Mouse (Mus musculus): ENCODE measurements around the gene Tmem108. TPM values are rescaled to one million over a fixed set of nuclear protein-coding genes. Genes with fewer than 3 reads are reported as not detected.

The Tmem108 gene
- 10 to 100 TPM; 30.3 to 35.6 (median 33.9) TPM for total RNA-seq (2022)

GRCm38 (mm10) chr9:103761647-103762084, at the start of gene Tmem108:
Tmem108 (minus strand) TSS chr9:103761837.
- peak; percentile 90 for DNase-seq (ENCODE audit: low spot score in 2 of 2)

GRCm38 (mm10) chr9:103789029-103789428, 27.4 kb upstream of the Tmem108 start:
- DNase-seq (ENCODE audit: low spot score in 2 of 2) = no peak

DNA sequence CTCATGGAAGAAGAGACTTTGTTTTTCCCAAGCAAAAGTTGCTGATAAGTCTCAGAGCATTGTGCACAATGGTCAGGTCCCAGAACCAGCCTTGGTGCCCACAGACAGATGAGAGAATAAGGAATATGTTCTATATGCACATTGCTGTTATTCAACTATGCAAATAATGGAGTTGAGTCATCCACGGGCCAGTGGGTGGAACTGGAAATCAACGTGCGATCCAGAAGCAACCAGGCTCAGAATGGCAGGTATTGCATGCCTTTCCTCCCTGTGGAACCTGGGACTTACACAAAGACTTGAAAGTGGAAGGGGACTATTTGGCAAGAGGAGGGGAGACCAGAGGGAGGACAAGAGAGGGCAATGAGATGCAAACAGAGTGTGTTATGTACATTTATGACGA, 22.5 kb upstream of the Tmem108 start:
- DNase-seq (ENCODE audit: low spot score in 2 of 2) = no peak

GRCm38 (mm10) chr9:103783276-103783675, 21.6 kb upstream of the Tmem108 start:
- no peak for DNase-seq (ENCODE audit: low spot score in 2 of 2)

- DNase-seq (ENCODE audit: low spot score in 2 of 2) = no peak
These were observed 20.7 kb upstream of the Tmem108 start for GRCm38 (mm10) chr9:103782306-103782705.

GRCm38 (mm10) chr9:103781407-103781806, 19.8 kb upstream of the Tmem108 start:
- DNase-seq (ENCODE audit: low spot score in 2 of 2) = no peak

DNA sequence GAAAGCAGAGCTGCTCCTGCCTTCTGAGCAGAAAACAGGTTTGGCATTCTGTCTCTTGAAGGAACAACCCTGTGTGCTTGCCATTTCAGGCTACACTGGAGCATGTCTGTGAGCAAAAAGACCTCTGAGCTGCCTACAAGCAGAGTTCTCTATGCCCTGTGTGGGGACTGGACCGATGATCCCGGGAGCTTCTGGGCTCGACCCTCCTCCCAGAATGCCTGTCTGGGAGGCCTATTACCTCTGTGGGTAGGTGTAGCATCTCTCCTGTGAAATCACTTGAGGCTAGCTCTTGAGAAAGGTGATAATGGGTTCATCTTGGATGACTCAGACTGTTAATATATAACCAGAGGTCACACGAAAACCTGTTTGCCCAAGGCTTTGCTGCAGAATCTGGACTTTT, 19.0 kb upstream of the Tmem108 start:
- DNase-seq (ENCODE audit: low spot score in 2 of 2) = no peak

DNA sequence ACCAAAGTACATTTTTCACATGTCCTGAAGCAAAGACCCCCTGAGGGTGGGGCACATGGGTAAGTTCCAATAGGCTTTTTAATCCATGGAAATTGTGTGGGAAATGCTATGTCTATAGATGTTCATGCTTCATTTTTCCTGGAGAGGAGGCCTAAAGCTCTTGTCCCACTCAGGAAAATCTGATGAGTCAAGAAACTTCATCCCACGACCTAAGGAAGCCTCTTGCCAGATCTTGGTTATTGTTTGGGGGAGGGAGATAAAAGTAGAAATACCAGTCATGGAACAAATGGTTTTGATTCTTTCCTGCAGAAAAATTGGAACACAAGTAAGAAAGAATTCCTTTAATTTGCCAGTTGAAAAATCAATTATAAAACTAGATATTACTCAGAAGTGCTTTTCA, 16.5 kb upstream of the Tmem108 start:
- no peak for DNase-seq (ENCODE audit: low spot score in 2 of 2)

DNA sequence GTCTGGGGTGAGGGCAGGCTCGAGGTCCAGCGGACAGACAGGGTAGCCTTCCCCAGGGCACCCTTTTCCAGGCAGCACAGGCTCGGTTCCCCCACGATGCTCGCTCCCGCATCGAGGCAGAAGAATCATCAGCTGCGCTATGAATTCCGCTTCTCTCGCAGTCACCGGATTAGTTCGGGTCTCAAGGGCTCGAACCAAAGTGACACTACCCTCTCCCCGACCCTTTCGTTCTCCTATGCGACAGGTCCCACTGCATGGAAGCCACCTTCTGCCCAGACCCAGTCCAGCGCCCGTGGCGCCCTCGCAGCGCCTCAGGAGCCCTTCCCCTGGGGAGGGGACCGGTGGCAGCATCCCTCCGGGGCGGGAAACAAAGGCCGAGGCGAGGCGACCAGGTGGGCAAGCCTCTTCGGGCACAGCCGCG, 476 bp downstream of the Tmem108 start:
- DNase-seq (ENCODE audit: low spot score in 2 of 2) = no peak

- DNase-seq (ENCODE audit: low spot score in 2 of 2) = no peak
These were observed 1.3 kb downstream of the Tmem108 start for GRCm38 (mm10) chr9:103760356-103760755.

- no peak for DNase-seq (ENCODE audit: low spot score in 2 of 2)
These were observed 1.8 kb downstream of the Tmem108 start for GRCm38 (mm10) chr9:103759829-103760228.

DNA sequence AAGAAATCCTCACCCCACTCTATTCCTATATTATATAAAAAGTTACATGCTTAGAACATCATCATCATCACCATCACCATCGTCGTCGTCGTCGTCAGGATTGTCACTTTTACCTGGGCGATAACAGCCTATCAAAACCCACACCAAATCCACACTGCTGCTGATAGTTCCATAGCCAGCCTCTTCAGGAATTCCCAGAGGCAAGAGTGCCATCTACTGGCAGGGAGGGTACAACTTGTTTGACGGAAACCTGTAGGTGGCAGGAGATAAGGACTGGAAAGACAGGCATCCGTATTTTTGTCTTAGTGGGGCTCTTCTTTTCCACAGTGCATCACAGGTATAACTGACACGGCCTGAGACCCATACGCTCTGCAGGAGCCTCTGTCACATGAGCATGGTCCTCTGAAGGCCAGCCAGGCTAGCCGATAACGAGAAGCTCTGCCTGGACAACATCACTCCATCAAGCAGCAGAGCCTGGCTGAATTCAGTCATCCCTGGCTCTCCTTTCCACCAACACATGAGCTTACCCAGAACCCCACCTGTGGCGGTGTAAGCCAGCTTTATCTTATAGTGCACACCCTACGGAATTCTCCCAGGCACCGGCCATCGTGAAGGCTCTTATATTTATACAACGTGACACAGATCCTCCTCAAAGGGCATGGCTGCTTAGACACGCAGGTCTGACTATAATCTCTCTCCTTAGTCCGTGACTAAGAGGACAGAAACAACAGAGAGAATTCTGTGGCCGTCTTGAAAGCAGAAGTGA, 2.5 kb downstream of the Tmem108 start:
- peak; percentile 77 to 90 for DNase-seq (ENCODE audit: low spot score in 2 of 2)

DNA sequence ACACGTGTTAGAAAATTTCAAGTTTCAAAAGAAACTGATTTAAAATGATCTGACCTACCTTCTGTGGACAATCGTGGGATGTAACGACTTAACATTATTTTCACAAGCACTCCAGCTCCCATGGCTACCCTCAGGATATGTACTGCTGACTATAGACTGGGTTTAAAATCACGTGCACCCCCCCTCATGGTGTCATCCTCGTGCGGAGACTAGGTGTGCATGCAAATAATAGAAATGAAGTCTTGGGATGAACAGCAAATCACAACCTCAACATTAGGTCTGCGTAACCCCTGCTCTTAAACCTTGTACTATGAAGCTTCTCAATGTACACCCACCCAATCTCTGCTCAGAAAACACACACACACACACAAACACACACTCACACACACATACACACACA, 3.4 kb downstream of the Tmem108 start:
- DNase-seq (ENCODE audit: low spot score in 2 of 2) = no peak

- no peak for DNase-seq (ENCODE audit: low spot score in 2 of 2)
These were observed 9.0 kb downstream of the Tmem108 start for GRCm38 (mm10) chr9:103752618-103753017.

DNA sequence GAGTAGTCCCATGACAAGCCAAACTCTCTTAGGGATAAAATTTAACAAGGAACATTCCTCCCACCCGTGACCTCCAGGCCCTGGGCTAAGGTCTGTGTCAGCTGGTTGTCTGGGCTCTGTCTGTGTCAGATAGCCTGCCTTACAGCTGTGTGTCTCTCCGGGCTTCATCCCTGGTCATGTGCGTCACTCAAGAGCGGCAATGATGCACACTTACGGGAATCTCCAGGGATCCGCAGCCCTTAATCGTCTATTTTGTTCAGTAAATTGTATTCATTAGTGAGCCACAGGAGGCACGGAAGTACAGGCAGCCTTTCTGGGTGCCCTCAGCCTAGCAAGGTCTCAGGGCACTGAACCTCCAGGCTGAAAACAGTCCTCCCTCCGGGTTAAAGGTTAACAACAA, 10.1 kb downstream of the Tmem108 start:
- no peak for DNase-seq (ENCODE audit: low spot score in 2 of 2)

- no peak for DNase-seq (ENCODE audit: low spot score in 2 of 2)
These were observed 11.1 kb downstream of the Tmem108 start for GRCm38 (mm10) chr9:103750491-103750890.

DNA sequence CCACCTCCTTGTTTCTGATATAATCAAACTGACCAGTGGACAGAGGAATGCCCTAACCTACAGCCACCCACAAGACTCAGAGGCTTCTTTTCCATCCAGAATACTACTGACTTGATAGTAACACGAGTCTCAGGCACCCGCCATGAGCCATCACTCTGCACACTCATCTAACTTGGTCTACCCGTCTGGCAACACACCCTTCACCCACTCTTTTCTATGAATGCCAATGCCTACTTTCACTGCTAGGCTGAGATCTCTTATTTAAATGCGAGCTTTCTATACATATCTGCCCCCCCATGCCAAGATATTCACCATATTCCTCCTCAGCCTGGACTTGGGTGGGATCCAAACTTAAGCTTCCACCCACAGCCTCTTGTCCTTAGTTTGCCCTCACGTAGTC, 15.0 kb downstream of the Tmem108 start:
- no peak for DNase-seq (ENCODE audit: low spot score in 2 of 2)

- DNase-seq (ENCODE audit: low spot score in 2 of 2) = no peak
These were observed 21.5 kb downstream of the Tmem108 start for GRCm38 (mm10) chr9:103740145-103740544.

GRCm38 (mm10) chr9:103739062-103739461, 22.6 kb downstream of the Tmem108 start:
- no peak for DNase-seq (ENCODE audit: low spot score in 2 of 2)

DNA sequence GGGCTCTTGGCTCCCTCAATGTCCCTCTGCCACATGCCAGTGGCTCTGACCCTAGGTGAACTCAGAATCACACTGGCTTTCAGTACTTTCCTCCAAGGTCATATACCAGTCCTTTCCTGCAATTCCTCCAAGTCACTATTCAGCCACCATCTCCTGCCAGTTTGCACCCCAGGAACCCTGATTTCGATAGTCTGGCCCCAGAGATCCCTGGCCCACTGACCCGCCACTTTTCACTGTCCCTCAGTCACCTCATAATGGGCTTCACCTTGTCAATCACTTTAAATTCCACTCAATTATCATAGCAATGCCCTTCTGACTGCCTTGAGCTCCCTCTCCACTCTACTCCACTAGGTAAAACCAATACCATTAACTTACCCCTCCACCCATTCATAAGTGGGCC, 31.9 kb downstream of the Tmem108 start:
- no peak for DNase-seq (ENCODE audit: low spot score in 2 of 2)

GRCm38 (mm10) chr9:103726751-103727462, 34.7 kb downstream of the Tmem108 start:
- DNase-seq (ENCODE audit: low spot score in 2 of 2) = peak; percentile 25 to 58

GRCm38 (mm10) chr9:103725497-103725896, 36.1 kb downstream of the Tmem108 start:
- DNase-seq (ENCODE audit: low spot score in 2 of 2) = no peak

DNA sequence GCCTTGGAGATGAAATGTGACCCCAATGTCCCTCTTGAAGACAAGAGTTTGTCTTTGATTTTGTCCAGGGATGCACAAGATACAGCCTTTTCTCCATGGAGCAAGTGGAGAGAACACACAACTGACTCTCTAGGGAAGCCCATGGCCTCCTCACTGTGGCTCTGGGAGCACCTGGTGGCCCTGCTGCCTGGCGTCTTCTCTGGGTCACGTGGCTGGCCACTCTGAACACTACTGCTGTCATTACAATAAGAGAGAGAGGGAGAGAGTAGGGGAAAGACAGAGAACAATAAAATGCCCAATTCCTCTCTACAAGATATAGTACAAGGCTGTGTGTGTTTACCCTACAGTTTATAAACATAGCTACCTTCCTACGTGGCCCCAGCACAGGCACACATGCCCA, 40.2 kb downstream of the Tmem108 start:
- DNase-seq (ENCODE audit: low spot score in 2 of 2) = no peak
